In the genomic region with DNA sequence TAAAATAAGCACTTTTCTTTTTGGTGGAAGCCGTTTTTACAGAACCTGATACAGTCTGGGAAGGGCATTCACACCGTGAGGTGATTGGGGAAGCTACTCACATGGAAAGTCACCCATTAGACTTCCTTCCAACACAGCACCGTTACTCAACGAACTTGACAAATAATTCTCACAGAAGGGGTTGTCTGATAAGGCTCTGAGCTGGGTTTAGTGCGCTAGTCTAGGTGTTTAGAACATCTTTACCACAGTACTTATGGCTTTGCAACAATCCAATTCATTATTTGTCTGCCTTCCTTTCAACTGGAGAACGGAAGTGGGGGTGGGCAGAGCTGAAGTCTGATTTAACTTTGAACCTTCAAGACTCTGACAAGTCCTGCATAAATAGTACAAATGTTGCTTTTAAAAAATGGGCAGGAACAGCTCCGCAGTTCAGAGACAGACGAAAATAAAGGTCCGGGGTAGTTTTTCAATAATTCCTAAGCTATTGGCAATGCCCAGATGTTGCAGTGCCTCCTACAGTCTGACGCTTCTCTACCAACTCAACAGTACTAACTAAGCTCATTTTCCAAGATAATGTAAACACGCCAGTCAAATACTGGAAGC, we compare ENCODE assay signal across 8 mouse cellular contexts. TPM values are rescaled to one million over a fixed set of nuclear protein-coding genes. Genes with fewer than 3 reads are reported as not detected.
A peak's percentile ranks its signal among the peaks of the same experiment; 100 is the strongest.
DNase-seq lines count a peak whose midpoint lies in the region; ATAC-seq and TF ChIP-seq lines count a peak whose summit lies in the region.

No protein-coding gene starts in this region.

- H3K4me2 ChIP-seq in liver, embryonic 12.5 days: peak overlapping the region; percentile 98

- peak overlapping the region; percentile 94 for H3K27ac ChIP-seq in liver, adult 2 months (replicated peaks; ENCODE audit: insufficient read depth, low read depth, low read length)
- H3K27ac ChIP-seq in cortical plate, adult 2 months (ENCODE audit: insufficient read depth, low read length): peak overlapping the region; percentile 81
- peak overlapping the region; percentile 88; the same call in 1 of the 2 replicates for H3K27ac ChIP-seq in hindbrain, embryonic 10.5 days
- peak overlapping the region; percentile 77 for H3K27ac ChIP-seq in liver, embryonic 12.5 days
- peak overlapping the region; percentile 39; the same call in 1 of the 2 replicates for H3K27ac ChIP-seq in olfactory bulb, adult 2 months (ENCODE audit: insufficient read depth, low read depth, low read length)

- peak overlapping the region; percentile 87 for H3K4me3 ChIP-seq in liver, adult 2 months (ENCODE audit: insufficient read depth, low read depth, low read length)
- peak overlapping the region; percentile 79 for H3K4me3 ChIP-seq in cortical plate, adult 2 months (ENCODE audit: insufficient read depth, low read length)
- H3K4me3 ChIP-seq in hindbrain, embryonic 10.5 days: peak overlapping the region; percentile 81
- peak overlapping the region; percentile 73 for H3K4me3 ChIP-seq in liver, embryonic 12.5 days
- peak overlapping the region; percentile 64 for H3K4me3 ChIP-seq in olfactory bulb, adult 2 months (ENCODE audit: insufficient read depth, low read depth, low read length)

- peaks cover 18% of the 10 kb centered on the region for H3K36me3 ChIP-seq in liver, adult 2 months (ENCODE audit: control insufficient read depth, insufficient read depth, low read length)
- H3K36me3 ChIP-seq in hindbrain, embryonic 10.5 days: 0 out of 2 replicates have a peak, but pooled peaks cover 5% of the 10 kb centered on the region
- H3K36me3 ChIP-seq in liver, embryonic 12.5 days: peaks cover 4% of the 10 kb centered on the region; the same call in 1 of the 2 replicates

- WGBS in liver, adult 2 months: under 1% methylated on average over 11 of the region's 11 CpGs
- 42% methylated on average over 11 of the region's 11 CpGs for WGBS in hindbrain, embryonic 10.5 days
- 5% methylated on average over 11 of the region's 11 CpGs for WGBS in liver, embryonic 12.5 days (ENCODE audit: insufficient replicate concordance)
- 15% methylated on average over 11 of the region's 11 CpGs for WGBS in olfactory bulb, adult 2 months

- no peak for TF ChIP-seq POLR2A in liver, adult 2 months (IDR thresholded peaks at IDR 0.05; ENCODE audit: extremely low read depth, insufficient read depth, low read length)
- TF ChIP-seq POLR2A in cortical plate, adult 2 months (IDR thresholded peaks at IDR 0.05; ENCODE audit: extremely low read depth, insufficient read depth, low read length): no peak
- TF ChIP-seq POLR2A in olfactory bulb, adult 2 months (IDR thresholded peaks at IDR 0.05; ENCODE audit: insufficient read depth, low read depth, low read length): no peak

- H3K27me3 ChIP-seq in liver, adult 2 months (ENCODE audit: control insufficient read depth, insufficient read depth, low read length): no peaks in the 10 kb centered on the region
- H3K27me3 ChIP-seq in hindbrain, embryonic 10.5 days (ENCODE audit: insufficient read depth, poor library complexity, severe bottlenecking): no peaks in the 10 kb centered on the region
- no peaks in the 10 kb centered on the region for H3K27me3 ChIP-seq in liver, embryonic 12.5 days (replicated peaks)

- DNase-seq in liver, adult 2 months (ENCODE audit: extremely low read depth, low read depth, low spot score): peak; percentile 83
- DNase-seq in liver: no peak
- no peak for DNase-seq in hindbrain, embryonic 10.5 days (ENCODE audit: low spot score)
- no peak for DNase-seq in cerebellum, adult 11 months
- DNase-seq in urinary bladder, postnatal 10 days (ENCODE audit: low spot score): no peak

- peaks cover 14% of the 10 kb centered on the region; the same call in 1 of the 2 replicates for H3K79me2 ChIP-seq in liver, adult 2 months (ENCODE audit: control insufficient read depth, insufficient read depth, low read length)

- no peaks in the 10 kb centered on the region for H3K9me3 ChIP-seq in hindbrain, embryonic 10.5 days
- H3K9me3 ChIP-seq in liver, embryonic 12.5 days (replicated peaks): no peaks in the 10 kb centered on the region

- no peak for TF ChIP-seq CTCF in liver, adult 2 months (IDR thresholded peaks at IDR 0.05; ENCODE audit: low read depth, low read length)
- TF ChIP-seq CTCF in cortical plate, adult 2 months (IDR thresholded peaks at IDR 0.05; ENCODE audit: extremely low read depth, insufficient read depth, low read length): no peak
- no peak for TF ChIP-seq CTCF in olfactory bulb, adult 2 months (IDR thresholded peaks at IDR 0.05; ENCODE audit: insufficient read depth, low read depth, low read length)

- peak; percentile 23 for ATAC-seq in liver, embryonic 12.5 days

- peak overlapping the region; percentile 86 for H3K9ac ChIP-seq in liver, adult 2 months (ENCODE audit: low read depth, low read length)
- H3K9ac ChIP-seq in liver, embryonic 12.5 days: peak overlapping the region; percentile 75

- peaks cover 16% of the 10 kb centered on the region for H3K4me1 ChIP-seq in liver, adult 2 months (ENCODE audit: control insufficient read depth, insufficient read depth, low read length)
- peaks cover 7% of the 10 kb centered on the region; the same call in 1 of the 2 replicates for H3K4me1 ChIP-seq in cortical plate, adult 2 months (ENCODE audit: control insufficient read depth, insufficient read depth, low read length)
- peaks cover 9% of the 10 kb centered on the region for H3K4me1 ChIP-seq in hindbrain, embryonic 10.5 days (replicated peaks)
- H3K4me1 ChIP-seq in liver, embryonic 12.5 days: peaks cover 25% of the 10 kb centered on the region
- no peaks in the 10 kb centered on the region for H3K4me1 ChIP-seq in olfactory bulb, adult 2 months (ENCODE audit: control insufficient read depth, insufficient read depth, low read length)

RNA-seq across cellular contexts. Expression of gene Lipa, which starts 0.9 kb away (rescaled TPM):
- total RNA-seq in liver, adult 2 months (2014; rRNA removed): 159 and 192 TPM in 2 replicates
- polyA plus RNA-seq in liver, adult 2 months (2012; rRNA removed): 137 and 146 TPM in 2 replicates
- 15.6 and 17.8 TPM in 2 replicates for polyA plus RNA-seq in cortical plate, adult 2 months (2012; rRNA removed)
- 21.9 and 23.2 TPM in 2 replicates for polyA plus RNA-seq in hindbrain, embryonic 10.5 days (2016; fragmentation: Nextera tagmentation; extraction: Ambion mirVana)
- polyA plus RNA-seq in liver, embryonic 12.5 days (2016; fragmentation: Nextera tagmentation; extraction: Ambion mirVana): 33.4 and 35.0 TPM in 2 replicates
- polyA plus RNA-seq in olfactory bulb, adult 2 months (2012; ENCODE audit: insufficient read depth, insufficient read length, low replicate concordance, missing spikeins): not detected in 2 replicates

RNA-seq across cellular contexts. Expression of gene Ifit2, which starts 24.1 kb away (rescaled TPM):
- 3.6 and 8.0 TPM in 2 replicates for total RNA-seq in liver, adult 2 months (2014; rRNA removed)
- polyA plus RNA-seq in liver, adult 2 months (2012; rRNA removed): 0.29 and 0.35 TPM in 2 replicates
- polyA plus RNA-seq in cortical plate, adult 2 months (2012; rRNA removed): 5.1 and 6.7 TPM in 2 replicates
- polyA plus RNA-seq in hindbrain, embryonic 10.5 days (2016; fragmentation: Nextera tagmentation; extraction: Ambion mirVana): 2.1 and 4.3 TPM in 2 replicates
- 2.9 and 3.1 TPM in 2 replicates for polyA plus RNA-seq in liver, embryonic 12.5 days (2016; fragmentation: Nextera tagmentation; extraction: Ambion mirVana)
- not detected in 2 replicates for polyA plus RNA-seq in olfactory bulb, adult 2 months (2012; ENCODE audit: insufficient read depth, insufficient read length, low replicate concordance, missing spikeins)

RNA-seq across cellular contexts. Expression of gene Ch25h, which starts 51.5 kb away (rescaled TPM):
- 0.34 TPM in 1 of 2 replicates, not detected in the other for total RNA-seq in liver, adult 2 months (2014; rRNA removed)
- polyA plus RNA-seq in liver, adult 2 months (2012; rRNA removed): 0.09 and 0.22 TPM in 2 replicates
- 1.2 and 2.4 TPM in 2 replicates for polyA plus RNA-seq in cortical plate, adult 2 months (2012; rRNA removed)
- 0.24 and 0.37 TPM in 2 replicates for polyA plus RNA-seq in hindbrain, embryonic 10.5 days (2016; fragmentation: Nextera tagmentation; extraction: Ambion mirVana)
- 0.43 and 0.97 TPM in 2 replicates for polyA plus RNA-seq in liver, embryonic 12.5 days (2016; fragmentation: Nextera tagmentation; extraction: Ambion mirVana)
- not detected in 2 replicates for polyA plus RNA-seq in olfactory bulb, adult 2 months (2012; ENCODE audit: insufficient read depth, insufficient read length, low replicate concordance, missing spikeins)

RNA-seq across cellular contexts. Expression of gene Ifit3, which starts 56.9 kb away (rescaled TPM):
- 21.3 and 39.2 TPM in 2 replicates for total RNA-seq in liver, adult 2 months (2014; rRNA removed)
- 3.4 and 5.8 TPM in 2 replicates for polyA plus RNA-seq in liver, adult 2 months (2012; rRNA removed)
- 15.3 and 16.9 TPM in 2 replicates for polyA plus RNA-seq in cortical plate, adult 2 months (2012; rRNA removed)
- 0.20 and 0.41 TPM in 2 replicates for polyA plus RNA-seq in hindbrain, embryonic 10.5 days (2016; fragmentation: Nextera tagmentation; extraction: Ambion mirVana)
- 0.60 and 0.69 TPM in 2 replicates for polyA plus RNA-seq in liver, embryonic 12.5 days (2016; fragmentation: Nextera tagmentation; extraction: Ambion mirVana)
- polyA plus RNA-seq in olfactory bulb, adult 2 months (2012; ENCODE audit: insufficient read depth, insufficient read length, low replicate concordance, missing spikeins): not detected in 2 replicates

Comparison
In these comparisons a context has a peak if more than half of its experiments do, and no peak if none do; other contexts are left out.
1. H3K27ac ChIP-seq: peak in every context shown above with its lines; median percentile 94 in liver, adult 2 months; 88 in hindbrain, embryonic 10.5 days; 81 in cortical plate, adult 2 months; 77 in liver, embryonic 12.5 days; 39 in olfactory bulb, adult 2 months.